In the genomic region with DNA sequence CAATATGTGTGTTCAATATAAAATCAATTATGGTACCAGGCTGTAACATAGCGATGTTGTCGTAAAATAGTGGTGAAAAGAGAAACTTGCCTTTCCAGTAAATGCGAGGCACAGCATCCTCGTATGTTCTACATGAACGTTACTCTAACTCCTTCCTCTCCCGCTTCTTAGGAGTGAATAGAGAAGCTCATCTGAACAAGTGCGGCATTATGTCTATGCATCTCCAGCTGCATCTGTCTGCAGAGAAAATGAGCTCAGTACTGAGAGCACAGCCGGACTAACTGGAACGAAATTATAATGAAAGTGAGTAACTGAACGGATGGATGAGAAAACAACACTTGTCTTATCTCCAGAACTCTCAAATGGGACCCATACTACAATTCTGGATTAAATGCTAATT, we compare ENCODE assay signal across 21 mouse cellular contexts.
"Had no signal": no experiment of that assay in that cellular context is flagged by ENCODE, and none has a peak within 500 bp of the region (broad histone marks: within the 10 kb centered on the region; RNA-seq: fewer than 3 reads in every experiment).

No protein-coding gene starts in this region.

- H3K36me3 ChIP-seq: limb, embryonic 12.5 days; limb, embryonic 15.5 days; midbrain, embryonic 13.5 days; neural tube, embryonic 12.5 days had no signal

- H3K27ac ChIP-seq: kidney, postnatal 0 days; layer of hippocampus, adult 2 months; limb, embryonic 12.5 days; limb, embryonic 15.5 days; liver, embryonic 14.5 days; macrophage; midbrain, embryonic 13.5 days; neural tube, embryonic 12.5 days had no signal

- H3K9me3 ChIP-seq: limb, embryonic 12.5 days; limb, embryonic 15.5 days; midbrain, embryonic 13.5 days; neural tube, embryonic 12.5 days had no signal

- H3K4me2 ChIP-seq: limb, embryonic 12.5 days; limb, embryonic 15.5 days; liver, embryonic 11.5 days; lung, embryonic 14.5 days; midbrain, embryonic 13.5 days; neural tube, embryonic 12.5 days had no signal

- H3K4me3 ChIP-seq: layer of hippocampus, adult 2 months; limb, embryonic 12.5 days; limb, embryonic 15.5 days; midbrain, embryonic 13.5 days; neural tube, embryonic 12.5 days had no signal

- ATAC-seq: intestine, postnatal 0 days; liver, postnatal 0 days; lung, postnatal 0 days; midbrain, embryonic 13.5 days; midbrain, embryonic 16.5 days had no signal

- DNase-seq: kidney, adult 2 months; kidney, postnatal 25 days; left cerebral cortex, postnatal 4 days; liver, postnatal 0 days; lung, embryonic 14.5 days; retina, postnatal 1 day; right cerebral cortex, postnatal 25 days; thymus, adult 18-20 months; thymus, postnatal 36 days had no signal

- H3K9ac ChIP-seq: limb, embryonic 12.5 days; limb, embryonic 15.5 days; liver, embryonic 14.5 days; liver, postnatal 0 days; lung, embryonic 14.5 days; midbrain, embryonic 13.5 days; neural tube, embryonic 12.5 days had no signal

- H3K4me1 ChIP-seq: limb, embryonic 12.5 days; limb, embryonic 15.5 days; neural tube, embryonic 12.5 days had no signal

- H3K27me3 ChIP-seq: limb, embryonic 12.5 days; limb, embryonic 15.5 days; midbrain, embryonic 13.5 days; neural tube, embryonic 12.5 days had no signal
